Mouse (Mus musculus) liver, embryonic 11.5 days (tissue): ENCODE measurements around the gene Pip4k2b. TPM values are rescaled to one million over a fixed set of nuclear protein-coding genes. Genes with fewer than 3 reads are reported as not detected.

Experiments
- ATAC-seq: fragments of 200-750 bp; cut with Nextera tagmentation; replicated peaks from 2 replicates; pipeline ENCODE4 v1.8.0; 2017; ENCODE audit warnings: moderate number of reproducible peaks, mild to moderate bottlenecking, moderate TSS enrichment, moderate library complexity; ENCODE audit not compliant: low FRiP score
- DNase-seq: peaks from one replicate; pipeline ENCODE4 v3.0.0-alpha.2; 2017; ENCODE audit warnings: low spot score
- H3K27ac ChIP-seq: fragments of 300-500 bp; sonication (generic); 2 replicates; pipeline ENCODE4 v1.5.1; 2014; ENCODE audit warnings: mild to moderate bottlenecking, low read depth, low read length, control low read depth
- H3K27me3 ChIP-seq: fragments of 300-500 bp; sonication (generic); replicated peaks from 2 replicates; pipeline ENCODE4 v1.6.1; 2014; ENCODE audit warnings: low read length, mixed read lengths; ENCODE audit not compliant: control insufficient read depth, insufficient read depth
- H3K36me3 ChIP-seq: fragments of 300-500 bp; sonication (generic); 2 replicates; pipeline ENCODE4 v1.6.1; 2014; ENCODE audit warnings: mild to moderate bottlenecking, low read length, moderate library complexity, mixed read lengths; ENCODE audit not compliant: control insufficient read depth, insufficient read depth
- H3K4me1 ChIP-seq: fragments of 300-500 bp; sonication (generic); replicated peaks from 2 replicates; pipeline ENCODE4 v1.6.1; 2014; ENCODE audit warnings: low read length, mixed read lengths; ENCODE audit not compliant: control insufficient read depth, insufficient read depth
- H3K4me2 ChIP-seq: fragments of 300-500 bp; sonication (generic); 2 replicates; pipeline ENCODE4 v1.6.1; 2014; ENCODE audit warnings: mild to moderate bottlenecking, control low read depth, moderate library complexity
- H3K4me3 ChIP-seq: fragments of 300-500 bp; sonication (generic); 2 replicates; pipeline ENCODE4 v1.5.1; 2014; ENCODE audit warnings: low read depth, low read length, control low read depth
- H3K9ac ChIP-seq: fragments of 300-500 bp; sonication (generic); 2 replicates; pipeline ENCODE4 v1.6.1; 2014; ENCODE audit warnings: low read depth, low read length, control low read depth
- H3K9me3 ChIP-seq: fragments of 300-500 bp; sonication (generic); 2 replicates; pipeline ENCODE4 v1.6.1; 2016; ENCODE audit warnings: low read length, inconsistent platforms, mixed read lengths; ENCODE audit not compliant: control insufficient read depth
- WGBS: fragments of 180-500 bp; shearing (Covaris S2); extraction: QIAGEN DNeasy Blood & Tissue Kit; methylation state at CpG from one replicate; pipeline ENCODE4 v1.1.7; 2014; 5-methylcytosine and 5-hydroxymethylcytosine counted together
- polyA plus RNA-seq: library from polyadenylated mRNA; unstranded; fragments of >200 nt; fragmentation: Nextera tagmentation; extraction: Ambion mirVana; gene quantifications from 2 replicates; pipeline ENCODE4 v1.2.1, GENCODE M21; 2014

Gene Pip4k2b
- polyA plus RNA-seq, 1 experiment from 2014 or later, result 1.7 TPM

GRCm38 (mm10) chr11:97703039-97703826 is 41.3 kb downstream of the Pip4k2b start, which contains the start of gene Psmb3:
Gene Psmb3 (plus strand): TSS chr11:97703399.
- peak within 1 kb of the TSS; percentile 57 for H3K27ac ChIP-seq
- H3K27me3 ChIP-seq, result peaks cover 19% of the 10 kb centered on the region
- peaks cover 32% of the 10 kb centered on the region for H3K4me1 ChIP-seq
- H3K9ac ChIP-seq, result peak within 1 kb of the TSS; percentile 76
- H3K4me2 ChIP-seq, result peak within 1 kb of the TSS; percentile 93
- DNase-seq, result peak; percentile 92
- peak within 1 kb of the TSS; percentile 80 for H3K4me3 ChIP-seq
- ATAC-seq, result peak; percentile 89
- no peaks in the 10 kb centered on the region for H3K9me3 ChIP-seq
- WGBS, result under 1% methylated on average over 35 of the region's 35 CpGs
- H3K36me3 ChIP-seq, result peaks cover 14% of the 10 kb centered on the region

- ATAC-seq (peak; percentile 13), DNase-seq (peak; percentile 88)
- Histone ChIP-seq H3K36me3 (peaks cover 12% of the 10 kb centered on the region), H3K27me3 (peaks cover 19% of the 10 kb centered on the region), H3K4me3 (peak overlapping the region; percentile 80), H3K4me2 (peak overlapping the region; percentile 93), H3K4me1 (peaks cover 40% of the 10 kb centered on the region), H3K27ac (peak overlapping the region; percentile 57), H3K9ac (peak overlapping the region; percentile 73), H3K9me3 (no peaks in the 10 kb centered on the region)
- WGBS, result 1% methylated on average over 24 of the region's 24 CpGs
These were observed 42.1 kb downstream of the Pip4k2b start for GRCm38 (mm10) chr11:97702393-97702745.

GRCm38 (mm10) chr11:97701581-97702392 is 42.7 kb downstream of the Pip4k2b start:
- peak overlapping the region; percentile 93 for H3K4me2 ChIP-seq
- H3K4me1 ChIP-seq, result peaks cover 42% of the 10 kb centered on the region
- no peak for ATAC-seq
- H3K36me3 ChIP-seq, result peaks cover 6% of the 10 kb centered on the region
- WGBS, result 46% methylated on average over 15 of the region's 15 CpGs
- H3K9me3 ChIP-seq, result no peaks in the 10 kb centered on the region
- no peak overlapping the region for H3K27ac ChIP-seq
- DNase-seq, result no peak
- peaks cover 19% of the 10 kb centered on the region for H3K27me3 ChIP-seq
- H3K4me3 ChIP-seq, result peak overlapping the region; percentile 80
- H3K9ac ChIP-seq, result 0 out of 2 replicates have a peak overlapping the region, but pooled peaks have one; percentile 37

- peak overlapping the region; percentile 93 for H3K4me2 ChIP-seq
- DNase-seq (peak; percentile 53), ATAC-seq (no peak)
- no peaks in the 10 kb centered on the region for H3K9me3 ChIP-seq
- 19% methylated on average over 30 of the region's 30 CpGs for WGBS
- peak overlapping the region; percentile 92 for H3K27ac ChIP-seq
- peak overlapping the region; percentile 65 for H3K9ac ChIP-seq
- H3K4me3 ChIP-seq, result peak overlapping the region; percentile 69
- peaks cover 42% of the 10 kb centered on the region for H3K4me1 ChIP-seq
- H3K36me3 ChIP-seq, result no peaks in the 10 kb centered on the region; the same call in 1 of the 2 replicates
- peaks cover 19% of the 10 kb centered on the region for H3K27me3 ChIP-seq
These were observed 43.5 kb downstream of the Pip4k2b start for GRCm38 (mm10) chr11:97700746-97701580.

GRCm38 (mm10) chr11:97700003-97700745 is 44.3 kb downstream of the Pip4k2b start, which contains the start of gene Pcgf2:
Gene Pcgf2 (minus strand): TSS chr11:97700497.
- Histone ChIP-seq H3K27me3 (peaks cover 19% of the 10 kb centered on the region), H3K36me3 (no peaks in the 10 kb centered on the region; the same call in 1 of the 2 replicates), H3K9me3 (no peaks in the 10 kb centered on the region), H3K27ac (peak within 1 kb of the TSS; percentile 92), H3K9ac (peak within 1 kb of the TSS; percentile 77), H3K4me2 (peak within 1 kb of the TSS; percentile 93), H3K4me1 (peaks cover 49% of the 10 kb centered on the region), H3K4me3 (peak within 1 kb of the TSS; percentile 69)
- peak; percentile 79 for DNase-seq
- ATAC-seq, result no peak
- WGBS, result under 1% methylated on average over 85 of the region's 85 CpGs

GRCm38 (mm10) chr11:97699626-97700002 is 44.9 kb downstream of the Pip4k2b start:
- Histone ChIP-seq H3K4me3 (peak overlapping the region; percentile 69), H3K4me1 (peaks cover 46% of the 10 kb centered on the region), H3K9ac (peak overlapping the region; percentile 77), H3K9me3 (no peaks in the 10 kb centered on the region), H3K36me3 (no peaks in the 10 kb centered on the region), H3K27me3 (peaks cover 19% of the 10 kb centered on the region), H3K4me2 (peak overlapping the region; percentile 93), H3K27ac (peak overlapping the region; percentile 92)
- 1% methylated on average over 6 of the region's 9 CpGs for WGBS
- ATAC-seq (no peak), DNase-seq (no peak)

GRCm38 (mm10) chr11:97698741-97699611 is 45.5 kb downstream of the Pip4k2b start:
- WGBS, result under 1% methylated on average over 55 of the region's 63 CpGs
- Histone ChIP-seq H3K27ac (peak overlapping the region; percentile 84), H3K27me3 (peaks cover 19% of the 10 kb centered on the region), H3K9me3 (no peaks in the 10 kb centered on the region), H3K36me3 (no peaks in the 10 kb centered on the region), H3K4me3 (peak overlapping the region; percentile 69), H3K4me1 (peaks cover 40% of the 10 kb centered on the region), H3K4me2 (peak overlapping the region; percentile 93), H3K9ac (peak overlapping the region; percentile 77)
- DNase-seq (peak; percentile 79), ATAC-seq (no peak)
